Mouse (Mus musculus): Measurements from ENCODE around the gene Nkpd1. TPM values are rescaled to one million over a fixed set of nuclear protein-coding genes. Genes with fewer than 3 reads are reported as not detected.
A peak's percentile ranks its signal among the peaks of the same experiment; 100 is the strongest.

The Nkpd1 gene
- polyA plus RNA-seq, 1 experiment from 2014 or later, result not detected

GRCm38 (mm10) chr7:19561765-19562642 is 44.4 kb downstream of the Nkpd1 start:
- WGBS (ENCODE audit: insufficient replicate concordance), result under 1% methylated on average over 102 of the region's 102 CpGs
- peak overlapping the region; percentile 96 for H3K4me2 ChIP-seq (ENCODE audit: low read depth, low read length)
- no peaks in the 10 kb centered on the region for H3K27me3 ChIP-seq (ENCODE audit: control insufficient read depth, insufficient read depth, low read depth, low read length)
- peak overlapping the region; percentile 96 for H3K27ac ChIP-seq (ENCODE audit: low read length)
- H3K9ac ChIP-seq (ENCODE audit: low read depth, low read length), result peak overlapping the region; percentile 95
- peaks cover 65% of the 10 kb centered on the region for H3K4me1 ChIP-seq (ENCODE audit: control insufficient read depth, low read depth, low read length)
- no peaks in the 10 kb centered on the region for H3K9me3 ChIP-seq (replicated peaks; ENCODE audit: control insufficient read depth, low read length)
- ATAC-seq (ENCODE audit: low read depth), result peak; percentile 80
- peaks cover 17% of the 10 kb centered on the region for H3K36me3 ChIP-seq (ENCODE audit: control insufficient read depth, insufficient read depth)
- H3K4me3 ChIP-seq (ENCODE audit: low read depth, low read length), result peak overlapping the region; percentile 97

GRCm38 (mm10) chr7:19562643-19563410 is 45.2 kb downstream of the Nkpd1 start, which contains the start of gene Ppp1r37:
Gene Ppp1r37, minus strand, starts transcription at chr7:19563076.
- ATAC-seq (ENCODE audit: low read depth), result no peak
- peaks cover 17% of the 10 kb centered on the region for H3K36me3 ChIP-seq (ENCODE audit: control insufficient read depth, insufficient read depth)
- H3K9ac ChIP-seq (ENCODE audit: low read depth, low read length), result peak within 1 kb of the TSS; percentile 95
- WGBS (ENCODE audit: insufficient replicate concordance), result 4% methylated on average over 19 of the region's 19 CpGs
- peak within 1 kb of the TSS; percentile 96 for H3K27ac ChIP-seq (ENCODE audit: low read length)
- peaks cover 62% of the 10 kb centered on the region for H3K4me1 ChIP-seq (ENCODE audit: control insufficient read depth, low read depth, low read length)
- peak within 1 kb of the TSS; percentile 97 for H3K4me3 ChIP-seq (ENCODE audit: low read depth, low read length)
- no peaks in the 10 kb centered on the region for H3K9me3 ChIP-seq (replicated peaks; ENCODE audit: control insufficient read depth, low read length)
- H3K27me3 ChIP-seq (ENCODE audit: control insufficient read depth, insufficient read depth, low read depth, low read length), result no peaks in the 10 kb centered on the region
- peak within 1 kb of the TSS; percentile 96 for H3K4me2 ChIP-seq (ENCODE audit: low read depth, low read length)

- WGBS (ENCODE audit: insufficient replicate concordance), result 25% methylated on average over 3 of the region's 3 CpGs
- Histone ChIP-seq H3K27ac (ENCODE audit: low read length) (peak overlapping the region; percentile 96), H3K27me3 (ENCODE audit: control insufficient read depth, insufficient read depth, low read depth, low read length) (no peaks in the 10 kb centered on the region), H3K4me3 (ENCODE audit: low read depth, low read length) (peak overlapping the region; percentile 97), H3K9ac (ENCODE audit: low read depth, low read length) (peak overlapping the region; percentile 95), H3K4me2 (ENCODE audit: low read depth, low read length) (peak overlapping the region; percentile 96), H3K9me3 (replicated peaks; ENCODE audit: control insufficient read depth, low read length) (no peaks in the 10 kb centered on the region), H3K4me1 (ENCODE audit: control insufficient read depth, low read depth, low read length) (peaks cover 52% of the 10 kb centered on the region), H3K36me3 (ENCODE audit: control insufficient read depth, insufficient read depth) (peaks cover 17% of the 10 kb centered on the region)
- ATAC-seq (ENCODE audit: low read depth), result peak; percentile 79
Measured at GRCm38 (mm10) chr7:19563884-19564283, 46.2 kb downstream of the Nkpd1 start.

- no peaks in the 10 kb centered on the region for H3K27me3 ChIP-seq (ENCODE audit: control insufficient read depth, insufficient read depth, low read depth, low read length)
- H3K9me3 ChIP-seq (replicated peaks; ENCODE audit: control insufficient read depth, low read length), result no peaks in the 10 kb centered on the region
- peak overlapping the region; percentile 96 for H3K4me2 ChIP-seq (ENCODE audit: low read depth, low read length)
- peak overlapping the region; percentile 97; the same call in 1 of the 2 replicates for H3K4me3 ChIP-seq (ENCODE audit: low read depth, low read length)
- peaks cover 17% of the 10 kb centered on the region for H3K36me3 ChIP-seq (ENCODE audit: control insufficient read depth, insufficient read depth)
- ATAC-seq (ENCODE audit: low read depth), result no peak
- H3K9ac ChIP-seq (ENCODE audit: low read depth, low read length), result peak overlapping the region; percentile 23; the same call in 1 of the 2 replicates
- H3K27ac ChIP-seq (ENCODE audit: low read length), result peak overlapping the region; percentile 96
- H3K4me1 ChIP-seq (ENCODE audit: control insufficient read depth, low read depth, low read length), result peaks cover 47% of the 10 kb centered on the region
- 82% methylated on average over 4 of the region's 4 CpGs for WGBS (ENCODE audit: insufficient replicate concordance)
Measured at GRCm38 (mm10) chr7:19564455-19564854, 46.8 kb downstream of the Nkpd1 start.

- H3K27me3 ChIP-seq (ENCODE audit: control insufficient read depth, insufficient read depth, low read depth, low read length), result no peaks in the 10 kb centered on the region
- H3K36me3 ChIP-seq (ENCODE audit: control insufficient read depth, insufficient read depth), result peaks cover 22% of the 10 kb centered on the region
- H3K27ac ChIP-seq (ENCODE audit: low read length), result peak overlapping the region; percentile 48
Measured at GRCm38 (mm10) chr7:19565803-19566202, 48.2 kb downstream of the Nkpd1 start.

GRCm38 (mm10) chr7:19567426-19567825 is 49.8 kb downstream of the Nkpd1 start:
- Histone ChIP-seq H3K4me1 (ENCODE audit: control insufficient read depth, low read depth, low read length) (peaks cover 49% of the 10 kb centered on the region), H3K4me3 (ENCODE audit: low read depth, low read length) (no peak overlapping the region), H3K27ac (ENCODE audit: low read length) (no peak overlapping the region), H3K9me3 (replicated peaks; ENCODE audit: control insufficient read depth, low read length) (no peaks in the 10 kb centered on the region), H3K4me2 (ENCODE audit: low read depth, low read length) (no peak overlapping the region), H3K27me3 (ENCODE audit: control insufficient read depth, insufficient read depth, low read depth, low read length) (no peaks in the 10 kb centered on the region), H3K9ac (ENCODE audit: low read depth, low read length) (no peak overlapping the region), H3K36me3 (ENCODE audit: control insufficient read depth, insufficient read depth) (peaks cover 22% of the 10 kb centered on the region)
- ATAC-seq (ENCODE audit: low read depth), result no peak
- 78% methylated on average over 8 of the region's 8 CpGs for WGBS (ENCODE audit: insufficient replicate concordance)

More at GRCm38 (mm10) chr7:19565803-19566202, 48.2 kb downstream of the Nkpd1 start:
- ATAC-seq (ENCODE audit: low read depth), result no peak
- no peak overlapping the region for H3K4me2 ChIP-seq (ENCODE audit: low read depth, low read length)
- no peak overlapping the region for H3K9ac ChIP-seq (ENCODE audit: low read depth, low read length)
- no peak overlapping the region for H3K4me3 ChIP-seq (ENCODE audit: low read depth, low read length)
- peaks cover 35% of the 10 kb centered on the region for H3K4me1 ChIP-seq (ENCODE audit: control insufficient read depth, low read depth, low read length)
- H3K9me3 ChIP-seq (replicated peaks; ENCODE audit: control insufficient read depth, low read length), result no peaks in the 10 kb centered on the region
- WGBS (ENCODE audit: insufficient replicate concordance), result 88% methylated on average over 2 of the region's 2 CpGs

- Histone ChIP-seq H3K9ac (ENCODE audit: low read depth, low read length) (no peak overlapping the region), H3K4me2 (ENCODE audit: low read depth, low read length) (no peak overlapping the region), H3K4me1 (ENCODE audit: control insufficient read depth, low read depth, low read length) (peaks cover 36% of the 10 kb centered on the region), H3K4me3 (ENCODE audit: low read depth, low read length) (no peak overlapping the region), H3K27me3 (ENCODE audit: control insufficient read depth, insufficient read depth, low read depth, low read length) (no peaks in the 10 kb centered on the region), H3K36me3 (ENCODE audit: control insufficient read depth, insufficient read depth) (peaks cover 17% of the 10 kb centered on the region), H3K27ac (ENCODE audit: low read length) (no peak overlapping the region), H3K9me3 (replicated peaks; ENCODE audit: control insufficient read depth, low read length) (no peaks in the 10 kb centered on the region)
- ATAC-seq (ENCODE audit: low read depth), result no peak
- WGBS (ENCODE audit: insufficient replicate concordance), result 81% methylated on average over 3 of the region's 3 CpGs
Measured at GRCm38 (mm10) chr7:19569647-19570046, 52.0 kb downstream of the Nkpd1 start.

GRCm38 (mm10) chr7:19572926-19573775 is 55.5 kb downstream of the Nkpd1 start:
- H3K9ac ChIP-seq (ENCODE audit: low read depth, low read length), result peak overlapping the region; percentile 81
- peaks cover 5% of the 10 kb centered on the region; the same call in 1 of the 2 replicates for H3K36me3 ChIP-seq (ENCODE audit: control insufficient read depth, insufficient read depth)
- peak overlapping the region; percentile 78 for H3K4me2 ChIP-seq (ENCODE audit: low read depth, low read length)
- no peaks in the 10 kb centered on the region for H3K9me3 ChIP-seq (replicated peaks; ENCODE audit: control insufficient read depth, low read length)
- peak; percentile 89 for ATAC-seq (ENCODE audit: low read depth)
- H3K4me1 ChIP-seq (ENCODE audit: control insufficient read depth, low read depth, low read length), result peaks cover 50% of the 10 kb centered on the region
- under 1% methylated on average over 53 of the region's 53 CpGs for WGBS (ENCODE audit: insufficient replicate concordance)
- H3K4me3 ChIP-seq (ENCODE audit: low read depth, low read length), result peak overlapping the region; percentile 79
- H3K27ac ChIP-seq (ENCODE audit: low read length), result peak overlapping the region; percentile 93
- H3K27me3 ChIP-seq (ENCODE audit: control insufficient read depth, insufficient read depth, low read depth, low read length), result peaks cover 10% of the 10 kb centered on the region

Measured in liver, embryonic 16.5 days (tissue).